ENCODE assay signal across 15 mouse cellular contexts in the genomic region with DNA sequence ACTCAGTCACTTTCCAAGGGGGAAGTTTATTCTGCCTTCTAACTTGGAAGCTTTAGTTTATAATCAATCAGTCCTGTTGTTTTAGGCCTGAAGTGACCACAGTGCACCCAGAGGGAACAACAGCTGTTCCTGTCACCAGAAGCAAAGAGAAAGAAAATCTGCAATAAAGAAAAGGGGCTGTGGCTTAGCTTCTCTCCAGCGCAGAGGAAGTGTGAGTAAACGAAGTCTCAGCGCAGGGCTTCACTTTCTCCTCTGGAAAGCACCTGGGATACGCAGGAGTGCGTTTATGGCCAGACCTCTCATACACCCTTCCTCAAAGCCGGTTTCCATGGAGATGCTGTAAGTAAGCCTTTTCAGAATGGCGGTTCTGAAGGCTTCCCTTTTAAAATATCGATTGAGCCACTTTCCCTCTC.
DNase-seq lines count a peak whose midpoint lies in the region; ATAC-seq and TF ChIP-seq lines count a peak whose summit lies in the region.
"Had no signal": no experiment of that assay in that cellular context is flagged by ENCODE, and none has a peak within 500 bp of the region (broad histone marks: within the 10 kb centered on the region; RNA-seq: fewer than 3 reads in every experiment).

No protein-coding gene starts in this region.

- H3K36me3 ChIP-seq in forebrain, embryonic 14.5 days (ENCODE audit: control insufficient read depth, insufficient read depth, low read length) = peaks cover 30% of the 10 kb centered on the region
- peaks cover 27% of the 10 kb centered on the region for H3K36me3 ChIP-seq in forebrain, embryonic 12.5 days (replicated peaks)
- no peaks in the 10 kb centered on the region for H3K36me3 ChIP-seq in lung, embryonic 15.5 days
- peaks cover 14% of the 10 kb centered on the region; the same call in 1 of the 2 replicates for H3K36me3 ChIP-seq in intestine, embryonic 14.5 days (ENCODE audit: control insufficient read depth, insufficient read depth, low read length)
- H3K36me3 ChIP-seq in midbrain, postnatal 0 days (ENCODE audit: insufficient read depth, low read length) = peaks cover 8% of the 10 kb centered on the region; the same call in 1 of the 2 replicates

- peaks cover 13% of the 10 kb centered on the region for H3K4me1 ChIP-seq in forebrain, embryonic 14.5 days (ENCODE audit: control insufficient read depth, insufficient read depth, low read length)
- peaks cover 20% of the 10 kb centered on the region for H3K4me1 ChIP-seq in forebrain, embryonic 12.5 days
- H3K4me1 ChIP-seq in lung, embryonic 15.5 days = peaks cover 15% of the 10 kb centered on the region
- H3K4me1 ChIP-seq in intestine, embryonic 14.5 days (replicated peaks; ENCODE audit: control insufficient read depth, insufficient read depth, low read length) = peaks cover 22% of the 10 kb centered on the region; the same call in 1 of the 2 replicates
- peaks cover 8% of the 10 kb centered on the region; the same call in 1 of the 2 replicates for H3K4me1 ChIP-seq in midbrain, postnatal 0 days (ENCODE audit: insufficient read depth, low read length)

- no peak overlapping the region for H3K4me2 ChIP-seq in forebrain, embryonic 14.5 days (ENCODE audit: low read length)
- no peak overlapping the region for H3K4me2 ChIP-seq in forebrain, embryonic 12.5 days
- H3K4me2 ChIP-seq in lung, embryonic 15.5 days = peak overlapping the region; percentile 3
- peak overlapping the region; percentile 46 for H3K4me2 ChIP-seq in intestine, embryonic 14.5 days (ENCODE audit: low read length)
- H3K4me2 ChIP-seq in midbrain, postnatal 0 days (ENCODE audit: low read depth, low read length, poor library complexity, severe bottlenecking) = no peak overlapping the region; the same call in 1 of the 2 replicates
- H3K4me2 ChIP-seq: hindbrain, embryonic 13.5 days; neural tube, embryonic 12.5 days had no signal

- H3K9me3 ChIP-seq in forebrain, embryonic 14.5 days (replicated peaks; ENCODE audit: control insufficient read depth, low read length) = no peaks in the 10 kb centered on the region
- H3K9me3 ChIP-seq in forebrain, embryonic 12.5 days = no peaks in the 10 kb centered on the region
- no peaks in the 10 kb centered on the region for H3K9me3 ChIP-seq in lung, embryonic 15.5 days
- H3K9me3 ChIP-seq in intestine, embryonic 14.5 days (ENCODE audit: control insufficient read depth, low read length) = no peaks in the 10 kb centered on the region
- H3K9me3 ChIP-seq in midbrain, postnatal 0 days (ENCODE audit: low read length) = no peaks in the 10 kb centered on the region
- H3K9me3 ChIP-seq: hindbrain, embryonic 13.5 days; megakaryocyte, embryonic 14.5 days; neural tube, embryonic 12.5 days had no signal

- no peaks in the 10 kb centered on the region for H3K27me3 ChIP-seq in forebrain, embryonic 14.5 days (replicated peaks; ENCODE audit: control insufficient read depth, insufficient read depth, low read length)
- H3K27me3 ChIP-seq in forebrain, embryonic 12.5 days = no peaks in the 10 kb centered on the region
- no peaks in the 10 kb centered on the region for H3K27me3 ChIP-seq in lung, embryonic 15.5 days
- no peaks in the 10 kb centered on the region for H3K27me3 ChIP-seq in intestine, embryonic 14.5 days (replicated peaks; ENCODE audit: control insufficient read depth, insufficient read depth, low read length)
- no peaks in the 10 kb centered on the region for H3K27me3 ChIP-seq in midbrain, postnatal 0 days (ENCODE audit: insufficient read depth, low read length)
- H3K27me3 ChIP-seq: hindbrain, embryonic 13.5 days; megakaryocyte, embryonic 14.5 days; neural tube, embryonic 12.5 days had no signal

- H3K27ac ChIP-seq in forebrain, embryonic 14.5 days (ENCODE audit: low read depth, low read length) = no peak overlapping the region
- H3K27ac ChIP-seq in forebrain, embryonic 12.5 days = no peak overlapping the region
- H3K27ac ChIP-seq in lung, embryonic 15.5 days = no peak overlapping the region
- H3K27ac ChIP-seq in intestine, embryonic 14.5 days (ENCODE audit: low read depth) = peak overlapping the region; percentile 83
- H3K27ac ChIP-seq in midbrain, postnatal 0 days (ENCODE audit: low read depth, low read length) = no peak overlapping the region
- H3K27ac ChIP-seq: hindbrain, embryonic 13.5 days; neural tube, embryonic 12.5 days had no signal

- H3K9ac ChIP-seq in forebrain, embryonic 14.5 days (ENCODE audit: low read length) = no peak overlapping the region
- no peak overlapping the region for H3K9ac ChIP-seq in forebrain, embryonic 12.5 days
- no peak overlapping the region for H3K9ac ChIP-seq in lung, embryonic 15.5 days
- no peak overlapping the region for H3K9ac ChIP-seq in intestine, embryonic 14.5 days (ENCODE audit: low read length)
- no peak overlapping the region for H3K9ac ChIP-seq in midbrain, postnatal 0 days (replicated peaks; ENCODE audit: low read length, poor library complexity, severe bottlenecking)
- H3K9ac ChIP-seq: hindbrain, embryonic 13.5 days; neural tube, embryonic 12.5 days had no signal

- peak; percentile 42 for DNase-seq in forebrain, embryonic 14.5 days (ENCODE audit: low spot score)
- no peak for DNase-seq in lung, postnatal 25 days (ENCODE audit: low spot score)
- no peak for DNase-seq in intestine, embryonic 14.5 days (ENCODE audit: low spot score)
- DNase-seq in midbrain, postnatal 0 days (ENCODE audit: low spot score) = peak; percentile 14
- DNase-seq in right cerebral cortex, adult 18-20 months = no peak
- no peak for DNase-seq in gastrocnemius, postnatal 10 days
- DNase-seq: cerebellum, adult 8-10 months; embryo, embryonic 11 days; kidney, postnatal 14 days; liver had no signal

- H3K4me3 ChIP-seq in forebrain, embryonic 14.5 days (ENCODE audit: low read depth, low read length) = no peak overlapping the region
- H3K4me3 ChIP-seq in forebrain, embryonic 12.5 days (replicated peaks) = no peak overlapping the region
- no peak overlapping the region for H3K4me3 ChIP-seq in lung, embryonic 15.5 days
- H3K4me3 ChIP-seq in intestine, embryonic 14.5 days (ENCODE audit: low read depth, low read length) = peak overlapping the region; percentile 21
- H3K4me3 ChIP-seq in midbrain, postnatal 0 days (ENCODE audit: low read depth, low read length) = no peak overlapping the region
- H3K4me3 ChIP-seq: hindbrain, embryonic 13.5 days; megakaryocyte, embryonic 14.5 days; neural tube, embryonic 12.5 days had no signal

- no peak for TF ChIP-seq CTCF in midbrain, postnatal 0 days (IDR thresholded peaks at IDR 0.05)

- ATAC-seq in forebrain, embryonic 14.5 days = no peak
- no peak for ATAC-seq in forebrain, embryonic 12.5 days (ENCODE audit: low FRiP score)
- ATAC-seq in lung, embryonic 15.5 days (ENCODE audit: borderline replicate concordance, extremely low read depth, low FRiP score, low TSS enrichment) = peak; percentile 40; the same call in 1 of the 2 replicates
- peak; percentile 53 for ATAC-seq in intestine, embryonic 14.5 days (replicated peaks; ENCODE audit: low FRiP score, low TSS enrichment, low read depth)
- ATAC-seq in midbrain, postnatal 0 days (ENCODE audit: low FRiP score) = no peak

- WGBS in forebrain, embryonic 14.5 days = 60% methylated on average over 8 of the region's 8 CpGs
- WGBS in forebrain, embryonic 12.5 days = 64% methylated on average over 8 of the region's 8 CpGs
- WGBS in lung, embryonic 15.5 days = 23% methylated on average over 8 of the region's 8 CpGs
- 20% methylated on average over 8 of the region's 8 CpGs for WGBS in intestine, embryonic 14.5 days
- WGBS in midbrain, postnatal 0 days = 39% methylated on average over 8 of the region's 8 CpGs

Comparison
In these comparisons a context has a peak if more than half of its experiments do, and no peak if none do; other contexts are left out.
1. ATAC-seq: peak in lung, embryonic 15.5 days (single experiment) and intestine, embryonic 14.5 days (single experiment); none in forebrain, embryonic 14.5 days (single experiment), forebrain, embryonic 12.5 days (single experiment) and midbrain, postnatal 0 days (single experiment).
2. DNase-seq: peak in forebrain, embryonic 14.5 days (single experiment) and midbrain, postnatal 0 days (single experiment); none in lung, postnatal 25 days (single experiment), intestine, embryonic 14.5 days (single experiment), right cerebral cortex, adult 18-20 months (single experiment) and gastrocnemius, postnatal 10 days (single experiment).
3. H3K4me2 ChIP-seq: peak in lung, embryonic 15.5 days (single experiment) and intestine, embryonic 14.5 days (single experiment); none in forebrain, embryonic 14.5 days (single experiment), forebrain, embryonic 12.5 days (single experiment) and midbrain, postnatal 0 days (single experiment).